Mouse (Mus musculus): Measurements from ENCODE around the gene Ctnna2.
A peak's percentile ranks its signal among the peaks of the same experiment; 100 is the strongest.

Gene Ctnna2

DNA sequence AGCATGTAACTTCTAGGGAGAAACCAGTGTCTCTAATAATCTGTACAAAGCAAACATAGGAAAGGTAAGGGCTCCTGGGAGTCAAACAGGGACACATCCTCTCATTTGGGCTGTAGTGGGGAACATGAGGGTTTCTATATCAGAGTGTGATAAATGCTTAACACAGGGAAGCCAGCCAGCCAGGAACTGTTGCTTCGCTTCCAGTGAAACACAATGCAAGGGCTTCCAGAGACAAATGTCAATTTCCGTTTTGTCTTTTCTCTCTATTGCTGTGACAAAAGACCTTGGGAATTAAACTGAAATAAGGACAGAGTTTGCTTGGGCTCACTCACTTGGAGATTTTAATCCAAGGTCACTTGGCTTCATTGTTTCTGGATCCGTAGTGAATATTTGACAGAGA is 162.4 kb downstream of the Ctnna2 start:
- DNase-seq (ENCODE audit: low spot score in 2 of 2), result no peak

DNA sequence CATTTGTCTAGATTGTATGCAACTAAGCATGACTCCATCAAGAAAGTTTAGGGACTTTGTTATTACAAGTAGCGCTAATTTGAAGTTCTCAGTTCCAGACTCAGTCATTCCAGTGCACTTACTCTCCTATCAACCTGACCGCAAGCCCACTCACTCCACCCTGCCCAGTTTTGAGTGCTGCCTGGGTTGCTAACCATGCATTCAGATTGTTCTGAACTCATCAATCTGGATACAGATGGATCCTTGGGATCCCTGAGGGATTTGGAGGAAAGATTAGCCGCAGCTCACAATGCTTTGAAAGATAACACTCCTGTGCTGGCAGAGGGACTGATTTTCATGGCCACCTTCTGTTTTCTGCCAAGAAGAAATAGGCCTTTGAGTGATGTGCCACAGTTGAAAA is 168.5 kb downstream of the Ctnna2 start:
- no peak for DNase-seq (ENCODE audit: low spot score in 2 of 2)

DNA sequence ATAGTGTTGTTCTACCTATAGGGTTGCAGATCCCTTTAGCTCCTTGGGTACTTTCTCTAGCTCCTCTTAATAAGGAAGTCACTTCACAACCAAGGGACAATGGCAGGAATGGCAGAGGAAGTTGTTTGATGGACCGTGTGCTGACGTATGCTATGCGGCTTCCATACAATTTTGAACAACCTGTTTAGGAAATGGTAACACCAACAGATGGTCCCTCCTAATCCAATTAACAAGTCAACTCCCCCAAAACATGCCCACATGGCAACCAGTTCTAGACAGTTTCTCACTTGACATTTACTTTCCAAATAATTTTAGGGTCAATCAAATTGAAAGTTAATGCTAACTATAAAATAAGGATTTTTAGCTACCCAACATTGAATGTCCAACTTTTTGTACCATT is 176.9 kb downstream of the Ctnna2 start:
- no peak for DNase-seq (ENCODE audit: low spot score in 2 of 2)

DNA sequence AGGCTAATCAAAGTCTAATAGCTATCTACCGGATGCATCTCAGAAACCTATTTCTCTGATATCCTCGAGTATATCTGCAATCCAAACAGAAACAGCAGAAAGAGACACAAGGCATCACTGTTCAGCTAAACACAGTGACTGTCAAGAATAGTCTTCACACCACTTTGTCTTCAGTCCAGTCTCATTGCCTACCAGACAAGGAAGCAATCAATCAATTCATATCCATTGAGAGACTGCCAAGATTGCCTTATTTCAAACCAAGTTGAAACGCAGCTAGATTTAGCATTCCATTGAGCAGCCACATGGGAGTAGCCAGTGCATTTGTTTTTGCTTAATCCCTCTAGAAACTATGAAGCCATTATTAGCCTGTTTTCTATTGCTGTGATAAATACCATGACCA is 196.2 kb downstream of the Ctnna2 start:
- DNase-seq (ENCODE audit: low spot score in 2 of 2), result no peak

DNA sequence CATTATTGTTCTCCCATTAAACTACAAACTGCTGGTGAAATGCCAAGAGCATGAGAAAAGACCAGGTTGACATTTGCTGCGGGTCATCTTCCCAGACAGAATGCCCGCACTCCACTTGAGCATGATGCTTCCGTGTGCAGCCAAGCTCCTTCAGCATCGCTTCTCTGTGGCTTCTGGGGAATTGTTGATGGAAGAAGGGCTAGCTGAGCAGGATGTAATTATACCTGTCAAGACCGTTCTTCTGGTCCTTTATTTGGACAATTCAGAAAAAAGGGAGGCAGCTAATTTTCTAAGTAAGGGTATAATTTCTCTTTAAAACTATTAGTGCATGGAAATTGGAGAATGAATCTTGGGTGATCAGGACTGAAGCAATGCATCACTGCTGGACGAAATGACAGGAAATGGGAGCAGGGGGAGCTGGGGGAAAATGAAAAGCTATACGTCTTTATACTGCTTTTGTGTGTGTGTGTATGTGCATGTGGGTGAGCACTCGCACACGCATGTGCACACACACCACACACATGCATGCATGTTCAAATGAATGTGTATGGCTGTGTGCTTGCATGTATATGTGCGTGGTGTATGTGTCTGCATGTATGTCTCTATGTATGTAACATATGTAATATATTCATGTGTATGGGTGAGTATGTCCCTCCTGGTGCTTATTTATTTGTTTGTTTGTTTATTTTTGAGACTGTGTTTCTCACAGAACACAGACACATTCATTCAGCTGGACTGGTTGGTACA is 211.0 kb downstream of the Ctnna2 start:
- no peak for DNase-seq (ENCODE audit: low spot score in 2 of 2)

DNA sequence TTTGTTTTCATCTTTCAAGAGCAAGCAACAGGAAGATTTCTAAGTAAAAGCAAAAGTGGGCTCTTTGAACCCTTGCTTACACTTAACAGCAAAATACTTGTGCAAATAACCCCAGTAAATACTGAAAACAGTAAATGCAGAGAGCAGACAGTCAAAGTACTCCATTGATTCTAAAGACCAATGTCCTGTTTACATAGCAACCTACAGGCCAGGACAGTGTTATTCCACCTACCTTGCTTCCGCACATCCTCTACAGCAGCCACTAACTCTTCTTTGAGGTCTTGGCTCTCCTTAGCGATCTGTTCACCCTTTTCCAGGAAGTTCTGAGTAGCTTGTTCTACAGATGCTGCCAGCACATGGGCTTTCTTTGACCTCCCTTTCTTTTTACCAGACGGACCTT is 221.3 kb downstream of the Ctnna2 start:
- DNase-seq (ENCODE audit: low spot score in 2 of 2), result no peak

DNA sequence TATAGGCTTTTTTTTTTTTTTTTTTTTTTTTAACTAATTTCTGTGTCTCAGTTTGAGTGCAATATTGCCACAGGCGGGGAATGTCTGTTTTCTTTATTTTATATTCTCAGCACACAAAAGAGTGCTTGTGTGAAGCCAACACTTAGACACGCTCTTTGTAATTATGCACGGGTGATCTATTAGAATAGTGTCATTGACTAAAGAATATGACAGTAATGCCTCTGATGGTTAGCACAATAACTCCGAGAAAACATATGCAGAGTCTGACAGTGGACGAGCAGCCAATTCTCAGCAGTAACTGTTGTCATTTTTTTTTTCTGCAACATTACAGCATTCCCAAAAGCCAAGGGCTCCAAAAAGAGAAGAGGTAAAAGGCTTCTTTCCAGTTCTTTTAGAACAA is 234.1 kb downstream of the Ctnna2 start:
- DNase-seq (ENCODE audit: low spot score in 2 of 2), result no peak

DNA sequence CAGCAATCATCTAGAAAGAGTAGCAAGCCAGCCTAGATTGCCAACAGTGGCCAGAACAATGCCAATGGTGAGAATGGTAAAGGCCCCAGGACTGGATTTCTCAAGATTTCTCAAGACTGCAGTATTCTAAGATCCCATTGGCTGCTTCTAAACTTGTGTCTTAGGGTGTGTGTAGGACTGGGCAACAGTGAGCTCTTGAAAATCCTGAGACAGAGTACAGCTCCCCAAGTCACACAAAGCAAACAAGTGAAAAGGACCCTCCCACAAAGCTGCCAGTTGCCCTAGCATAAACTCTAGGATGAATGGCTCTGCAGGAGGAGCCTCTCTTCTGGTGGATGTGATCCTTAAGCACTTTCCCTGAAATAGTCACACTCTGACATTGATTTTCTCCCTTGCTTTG is 235.8 kb downstream of the Ctnna2 start:
- no peak for DNase-seq (ENCODE audit: low spot score in 2 of 2)

DNA sequence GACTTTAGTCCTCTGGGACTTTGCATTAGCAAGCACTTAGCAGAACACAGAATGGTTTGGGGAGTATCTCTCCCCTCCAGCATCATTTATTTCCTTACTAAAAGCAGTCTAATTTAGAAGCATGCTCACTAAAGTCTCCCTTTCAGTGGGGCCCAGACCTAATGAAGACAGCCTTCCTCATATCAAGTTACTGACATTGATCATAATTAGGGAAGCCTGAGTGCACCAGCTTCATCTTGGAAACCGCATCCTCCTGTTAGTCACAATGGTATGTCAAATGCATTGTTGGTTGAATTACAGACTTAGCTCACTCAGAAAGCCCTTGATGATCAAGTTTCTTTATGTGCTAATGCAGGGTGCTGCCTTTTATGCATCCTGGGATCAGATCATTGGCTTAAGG is 236.5 kb downstream of the Ctnna2 start:
- no peak for DNase-seq (ENCODE audit: low spot score in 2 of 2)

DNA sequence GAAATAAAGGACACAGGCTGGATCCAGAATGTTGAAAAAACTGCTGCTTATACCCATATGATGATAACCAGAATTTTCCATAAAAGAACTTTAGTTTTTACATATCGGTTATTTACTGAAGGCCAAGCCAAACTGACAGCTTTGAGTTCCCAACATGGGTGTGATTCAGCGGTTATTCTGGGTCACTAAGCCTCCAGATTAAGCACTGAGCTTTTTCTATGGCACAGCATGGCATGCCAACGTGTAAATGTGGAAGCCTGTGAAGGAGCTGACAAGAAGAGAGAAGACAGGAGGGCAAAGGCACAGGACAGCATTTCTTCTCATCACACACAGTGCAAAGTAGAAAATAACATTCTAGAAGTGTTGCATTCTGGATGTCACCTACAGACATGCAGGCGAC is 240.9 kb downstream of the Ctnna2 start:
- no peak for DNase-seq (ENCODE audit: low spot score in 2 of 2)

DNA sequence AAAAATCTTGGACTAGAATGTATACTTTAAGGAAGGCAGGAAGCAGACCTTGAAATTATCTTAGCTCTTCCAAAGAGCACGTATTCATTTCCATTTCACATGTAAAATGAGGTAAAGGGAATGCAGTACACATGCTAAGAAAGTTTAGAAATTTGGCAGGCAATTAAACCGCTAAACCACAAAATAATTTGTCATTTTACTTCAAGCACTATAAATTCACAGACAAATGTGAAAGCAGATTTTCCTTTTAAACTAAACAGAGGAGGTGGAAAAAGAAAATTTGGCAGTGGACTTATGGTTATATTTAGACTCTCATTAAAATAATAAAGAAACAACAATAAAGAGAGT is 254.6 kb downstream of the Ctnna2 start:
- DNase-seq (ENCODE audit: low spot score in 2 of 2), result no peak

DNA sequence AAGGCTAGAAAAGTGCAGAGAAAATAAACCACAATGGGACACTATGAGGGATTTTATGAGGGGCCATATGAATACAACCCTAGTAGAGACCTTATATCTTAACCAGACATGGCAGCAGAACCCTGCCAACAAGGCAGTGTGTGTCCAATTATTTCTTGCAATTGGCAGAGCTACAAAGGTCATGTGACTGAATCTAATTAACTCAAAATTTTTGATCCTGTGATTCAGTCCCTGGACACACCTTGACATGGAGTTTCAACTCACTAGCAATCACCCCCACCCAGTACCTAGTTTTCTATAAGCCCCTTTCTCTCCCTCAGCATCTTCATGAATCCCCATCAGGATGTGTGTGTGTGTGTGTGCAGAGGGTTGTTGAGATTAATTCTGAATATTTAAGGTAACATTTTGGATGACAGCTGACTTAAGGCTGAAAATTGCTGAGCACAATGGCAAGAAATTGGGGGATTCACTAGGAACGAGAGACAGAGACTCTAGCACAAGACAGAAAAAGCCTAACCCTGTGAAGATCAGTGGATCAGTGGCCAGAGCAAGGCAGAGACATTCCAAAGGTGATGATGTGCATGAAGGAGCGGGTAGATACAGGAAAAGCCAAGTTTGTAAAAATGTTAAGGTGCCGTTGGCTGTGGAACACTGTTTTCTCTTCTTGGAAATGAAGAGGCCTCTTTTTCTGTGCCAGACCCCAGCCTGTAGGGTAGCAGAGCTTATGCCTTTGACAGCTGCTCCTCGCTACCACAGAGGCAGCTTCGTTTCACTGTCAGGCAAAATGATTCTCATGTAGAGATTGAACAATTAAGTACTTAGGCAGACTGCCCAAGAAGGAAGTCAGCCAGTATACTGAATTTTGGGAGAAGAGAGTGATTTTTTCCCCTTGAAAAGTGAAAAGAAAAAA is 255.2 kb downstream of the Ctnna2 start:
- DNase-seq (ENCODE audit: low spot score in 2 of 2), result no peak

DNA sequence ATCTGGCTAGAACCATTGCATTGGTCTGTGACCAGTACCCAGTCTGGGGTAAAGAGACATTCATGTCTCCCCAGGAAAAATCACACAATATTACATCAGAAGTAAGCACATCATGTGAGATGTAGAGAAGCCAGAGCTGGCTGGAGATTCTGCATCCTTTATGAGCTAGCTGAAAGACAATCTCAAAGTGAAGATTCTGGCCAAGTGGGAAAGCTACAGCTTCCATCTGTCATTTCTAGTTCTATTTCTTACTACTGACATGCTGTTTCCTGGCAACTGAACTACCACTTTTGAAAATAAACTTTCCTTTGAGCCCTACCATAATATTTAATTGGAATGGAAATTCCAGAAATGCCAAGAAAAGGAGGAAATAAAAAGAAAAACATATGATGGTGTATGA is 285.4 kb downstream of the Ctnna2 start:
- peak; percentile 16 to 40 for DNase-seq (ENCODE audit: low spot score in 2 of 2)

DNA sequence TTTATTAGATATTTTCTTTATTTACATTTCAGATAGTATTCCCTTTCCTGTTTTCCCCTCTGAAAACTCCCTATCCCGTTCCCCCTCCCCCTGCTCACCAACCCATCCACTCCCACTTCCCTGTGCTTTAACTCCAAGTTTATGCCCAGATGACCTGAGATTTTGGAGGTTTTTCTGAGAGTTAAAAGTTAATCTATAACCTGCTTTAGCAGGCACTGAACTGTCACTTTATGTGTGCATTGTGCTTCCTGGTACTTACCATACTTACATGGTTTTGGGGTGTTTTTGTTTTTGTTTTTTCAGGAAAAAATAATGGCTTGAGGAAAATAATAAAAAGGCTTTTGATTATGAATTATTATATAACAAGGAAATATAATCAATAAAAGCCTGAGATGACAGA is 292.3 kb downstream of the Ctnna2 start:
- DNase-seq (ENCODE audit: low spot score in 2 of 2), result no peak

DNA sequence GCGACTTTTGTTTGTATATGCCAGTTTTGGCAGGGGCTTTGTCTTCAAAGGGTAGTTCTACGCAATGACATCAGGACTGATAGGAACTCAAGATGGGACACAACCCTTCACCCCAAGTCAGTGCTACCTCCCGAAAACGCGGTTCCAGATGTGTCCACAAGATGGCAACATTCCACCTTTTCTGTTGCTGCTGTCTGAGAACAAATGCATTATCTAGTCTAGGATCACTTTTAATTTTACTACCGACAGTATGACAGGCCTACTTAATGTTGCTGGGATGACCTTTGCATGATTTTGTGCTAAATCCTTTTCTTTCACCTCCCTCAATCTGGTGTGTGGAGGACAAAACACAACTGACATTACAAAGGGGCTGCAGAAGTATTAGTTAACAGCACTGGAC is 329.4 kb downstream of the Ctnna2 start:
- DNase-seq (ENCODE audit: low spot score in 2 of 2), result peak; percentile 28 to 75

DNA sequence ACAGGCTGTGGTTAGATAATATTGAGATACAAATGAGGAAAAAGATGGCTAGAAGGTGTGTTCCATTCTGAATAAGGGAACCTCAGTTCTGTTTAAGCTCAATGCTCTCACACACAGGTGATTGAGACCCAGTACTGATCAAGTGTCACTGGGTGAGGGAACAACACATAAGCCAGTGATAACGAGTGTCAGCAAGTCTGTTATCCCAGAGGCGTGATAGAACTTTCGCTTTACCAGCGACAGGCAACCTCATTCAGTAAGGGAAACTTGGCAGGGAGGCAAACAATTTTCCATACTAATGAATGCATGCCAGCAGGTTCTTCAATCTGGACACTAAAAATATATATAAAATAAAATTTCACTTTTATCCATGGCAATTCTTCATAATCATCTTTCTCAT is 334.9 kb downstream of the Ctnna2 start:
- DNase-seq (ENCODE audit: low spot score in 2 of 2), result peak in 1 of 2 experiments; percentile 11

DNA sequence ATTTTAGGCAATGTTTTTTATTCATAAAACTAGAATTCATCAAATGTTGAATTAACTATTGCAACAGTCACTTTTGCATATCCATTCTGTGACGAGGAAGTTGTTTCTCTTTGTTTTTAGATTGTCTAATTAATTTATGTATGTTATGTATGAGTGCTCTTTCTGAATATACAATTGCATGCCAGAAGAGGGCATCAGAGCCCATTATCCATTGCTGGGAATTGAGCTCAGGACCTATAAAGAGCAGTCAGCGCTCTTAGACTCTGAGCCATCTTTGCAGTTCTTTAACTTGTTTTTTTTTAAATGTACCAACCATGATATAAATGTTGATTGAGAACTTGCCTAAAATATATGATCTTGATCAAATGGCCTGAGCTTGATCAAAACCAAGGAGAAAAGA is 340.7 kb downstream of the Ctnna2 start:
- DNase-seq (ENCODE audit: low spot score in 2 of 2), result no peak

DNA sequence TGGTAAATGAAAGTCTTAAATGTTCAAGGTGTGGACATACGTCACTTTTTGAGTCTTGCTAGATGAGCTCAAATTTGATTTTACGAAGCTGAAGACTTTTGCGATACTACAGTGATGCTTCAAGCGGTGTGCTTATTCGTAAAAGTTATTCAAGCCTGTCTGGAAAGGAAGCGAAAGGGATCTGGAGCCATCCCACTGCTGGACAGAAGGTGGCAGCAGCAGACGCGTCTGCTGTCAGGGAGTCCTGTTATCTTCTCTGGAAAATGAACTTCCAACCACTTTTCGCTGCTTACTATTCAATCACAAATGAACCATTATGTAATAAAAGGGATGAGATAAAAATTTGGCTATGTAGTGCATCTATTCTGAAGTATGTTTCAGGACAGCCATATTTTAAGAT is 345.5 kb downstream of the Ctnna2 start:
- DNase-seq (ENCODE audit: low spot score in 2 of 2), result peak in 1 of 2 experiments; percentile 81

DNA sequence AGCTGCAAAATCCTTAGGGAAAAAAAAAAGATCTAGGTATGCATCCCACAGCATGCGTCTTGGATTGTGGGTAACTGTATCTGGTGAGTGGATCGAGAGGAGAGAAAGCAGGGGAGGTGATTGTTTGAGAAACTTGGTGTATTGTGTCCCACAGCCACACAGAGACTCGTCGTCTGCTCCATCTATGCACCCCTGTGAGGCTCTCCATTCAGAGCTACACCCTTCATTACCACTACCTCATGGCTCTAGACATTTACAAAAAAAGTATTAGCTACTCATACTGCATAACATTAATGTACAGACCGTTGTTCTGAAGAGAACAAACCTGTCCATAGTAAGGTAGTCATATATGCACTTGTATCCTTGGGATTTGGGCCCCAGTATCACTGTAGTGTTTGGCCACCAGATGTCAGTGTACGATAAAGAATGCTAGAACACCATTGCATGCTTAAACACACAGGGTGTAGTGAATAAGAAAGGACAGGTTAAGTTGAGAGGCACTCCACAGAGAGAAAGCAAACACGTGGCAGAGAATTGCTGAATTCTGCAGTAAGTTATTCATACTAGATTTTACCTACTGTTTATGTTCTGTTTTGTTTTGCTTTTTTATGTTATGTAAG is 350.8 kb downstream of the Ctnna2 start:
- peak in 1 of 2 experiments; percentile 47 for DNase-seq (ENCODE audit: low spot score in 2 of 2)

DNA sequence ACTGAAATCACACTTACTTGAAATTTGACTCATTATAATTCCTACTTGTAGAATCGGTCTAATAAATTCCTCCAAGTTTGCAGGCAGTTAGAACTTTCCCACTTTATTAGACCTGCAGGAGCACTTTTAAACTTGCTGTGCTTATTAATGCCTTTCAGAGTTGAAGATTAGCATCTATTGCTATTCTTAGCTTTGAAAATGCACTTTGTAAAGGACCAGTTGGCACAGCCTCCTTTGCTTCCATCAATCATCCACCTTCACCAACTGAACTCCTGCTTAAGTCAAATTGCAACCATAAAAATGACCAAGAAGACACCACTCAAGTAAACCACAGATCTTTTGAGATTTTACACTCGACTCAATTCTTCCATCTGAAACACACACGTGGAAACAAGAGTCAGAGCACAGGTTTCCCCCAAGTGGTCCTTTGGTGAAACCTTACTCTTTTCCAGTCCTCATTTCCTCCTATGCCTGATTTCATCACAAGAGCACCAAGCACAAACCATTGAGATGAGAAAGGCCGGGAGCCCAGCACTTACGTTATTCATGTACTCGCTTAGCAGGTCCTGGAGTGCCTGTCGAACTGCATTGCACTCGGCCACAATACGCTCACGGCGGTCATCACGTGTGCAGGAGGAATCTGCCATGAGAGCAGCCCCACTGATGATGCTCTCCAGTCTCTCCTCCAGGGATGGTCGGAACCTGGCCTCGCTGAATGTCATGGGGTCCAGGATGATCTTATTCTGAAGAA is 374.7 kb downstream of the Ctnna2 start:
- DNase-seq (ENCODE audit: low spot score in 2 of 2), result no peak

DNA sequence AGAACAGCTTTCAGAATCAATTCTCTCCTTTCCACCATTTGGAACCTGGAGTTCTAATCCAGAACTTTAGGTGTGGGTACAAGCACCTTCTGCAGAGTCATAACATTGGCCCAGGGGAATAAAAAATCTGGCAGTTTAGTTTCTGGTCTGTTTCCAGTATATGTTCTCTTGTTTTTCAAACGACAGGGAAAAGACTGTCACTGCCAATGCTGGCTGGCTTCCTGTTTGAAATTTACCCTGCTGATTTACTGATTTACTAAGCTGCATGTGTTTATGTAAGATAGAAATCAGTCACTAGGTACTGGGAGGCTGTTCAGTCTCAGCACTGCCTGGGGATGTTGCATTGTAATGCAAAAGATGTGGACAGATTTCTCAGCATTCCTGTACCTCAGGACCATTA is 375.6 kb downstream of the Ctnna2 start:
- DNase-seq (ENCODE audit: low spot score in 2 of 2), result no peak

DNA sequence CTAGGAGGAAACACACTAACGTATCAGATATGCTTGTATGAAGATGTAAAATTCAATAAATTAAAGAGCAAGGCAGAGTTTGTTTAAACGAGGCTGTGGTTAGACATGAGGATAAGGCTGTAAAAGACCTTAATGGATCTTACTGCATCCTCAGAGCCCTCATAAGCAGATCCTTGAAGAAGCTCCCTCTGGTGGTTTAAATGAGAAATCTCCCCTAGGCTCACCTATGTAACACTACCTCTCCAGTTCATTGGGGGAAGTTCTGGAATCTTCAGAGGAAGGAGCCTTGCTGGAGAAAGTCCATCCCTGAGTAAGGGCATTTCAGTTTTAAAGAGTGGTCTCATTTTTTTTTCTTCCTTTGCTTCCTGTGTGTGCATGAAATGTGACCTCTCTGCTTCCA is 380.3 kb downstream of the Ctnna2 start:
- no peak for DNase-seq (ENCODE audit: low spot score in 2 of 2)

All from left cerebral cortex, adult 9 months (tissue).